8 mouse cellular contexts compared by ENCODE assay signal in the genomic region with DNA sequence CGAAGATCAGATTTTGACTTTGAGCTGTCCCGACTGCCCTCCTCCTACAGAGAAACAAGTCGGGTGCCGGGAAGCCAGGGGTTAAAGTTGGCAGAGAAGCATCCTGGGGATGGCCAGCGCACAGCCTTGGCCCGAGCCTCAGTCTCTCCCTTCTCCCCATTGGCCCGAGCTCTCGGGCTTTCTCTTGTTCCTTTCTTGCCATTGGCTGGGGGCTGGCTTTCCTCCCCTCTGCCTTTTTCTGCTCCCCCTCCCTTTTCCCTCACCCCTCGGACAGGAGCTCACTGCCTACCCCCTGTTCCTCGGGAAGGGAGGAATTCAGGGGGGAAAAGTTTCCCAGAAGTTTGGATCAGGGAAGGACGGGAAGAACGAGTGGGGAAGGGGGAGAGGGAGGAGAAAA. TPM values are rescaled to one million over a fixed set of nuclear protein-coding genes. Genes with fewer than 3 reads are reported as not detected.
DNase-seq lines count a peak whose midpoint lies in the region; ATAC-seq lines count a peak whose summit lies in the region.

No protein-coding gene starts in this region.

- H3K9me3 ChIP-seq in heart, embryonic 11.5 days (replicated peaks; ENCODE audit: control insufficient read depth, low read length): no peaks in the 10 kb centered on the region

- no peak overlapping the region for H3K27ac ChIP-seq in heart, embryonic 11.5 days (ENCODE audit: low read depth, low read length)

- H3K4me2 ChIP-seq in heart, embryonic 11.5 days: peak overlapping the region; percentile 88

- H3K9ac ChIP-seq in heart, embryonic 11.5 days (ENCODE audit: low read depth, low read length): no peak overlapping the region

- ATAC-seq in heart, embryonic 11.5 days (replicated peaks; ENCODE audit: insufficient number of reproducible peaks, low FRiP score, low TSS enrichment): no peak

- no peaks in the 10 kb centered on the region for H3K36me3 ChIP-seq in heart, embryonic 11.5 days (ENCODE audit: control insufficient read depth, insufficient read depth, low read length)

- WGBS in heart, embryonic 11.5 days (ENCODE audit: insufficient replicate concordance): under 1% methylated on average over 12 of the region's 12 CpGs

- no peak for DNase-seq in heart, adult 8-10 months (ENCODE audit: low spot score)
- DNase-seq in R1 (ENCODE audit: low read depth, low spot score): peak; percentile 83
- DNase-seq in gastrocnemius, postnatal 14 days: peak; percentile 85
- peak; percentile 74 for DNase-seq in mesoderm, embryonic 11.5 days (ENCODE audit: low read depth, low spot score)
- no peak for DNase-seq in B cell, adult 2 months
- DNase-seq in layer of hippocampus, adult 18-20 months (ENCODE audit: low spot score in 2 of 2): no peak
- DNase-seq in MN1 (ENCODE audit: low spot score): no peak

- H3K4me3 ChIP-seq in heart, embryonic 11.5 days (ENCODE audit: low read depth, low read length): peak overlapping the region; percentile 50

- peaks cover 7% of the 10 kb centered on the region; the same call in 1 of the 2 replicates for H3K4me1 ChIP-seq in heart, embryonic 11.5 days (ENCODE audit: control insufficient read depth, insufficient read depth, low read length)

- H3K27me3 ChIP-seq in heart, embryonic 11.5 days (ENCODE audit: control insufficient read depth, insufficient read depth, low read length): peaks cover 94% of the 10 kb centered on the region

- intact Hi-C loops in gastrocnemius, postnatal 14 days (cut with DNase I; ENCODE audit: low total_unique reads): no loop called here

RNA-seq across cellular contexts. Expression of gene Tbx15, which starts 12.9 kb away (rescaled TPM):
- 0.21 and 0.40 TPM in 2 replicates for polyA plus RNA-seq in heart, embryonic 11.5 days (2014; fragmentation: Nextera tagmentation; extraction: Ambion mirVana)
- total RNA-seq in heart, adult 8-10 months (2022): under 1 TPM; 0.88 to 0.98 (median 0.93) TPM
- total RNA-seq in gastrocnemius, postnatal 14 days (2021): 100 to 1,000 TPM; 116 to 149 TPM
- under 1 TPM; 0.48 to 0.54 TPM for total RNA-seq in layer of hippocampus, adult 18-20 months (2021)

Comparison
In these comparisons a context has a peak if more than half of its experiments do, and no peak if none do; other contexts are left out.
1. DNase-seq: peak in R1 (single experiment), gastrocnemius, postnatal 14 days (single experiment) and mesoderm, embryonic 11.5 days (single experiment); none in heart, adult 8-10 months (single experiment), B cell, adult 2 months (0 of 2), layer of hippocampus, adult 18-20 months (0 of 2) and MN1 (single experiment).
2. RNA of gene Tbx15, which starts 12.9 kb away (total RNA-seq): 116 to 149 TPM in gastrocnemius, postnatal 14 days; 0.88 to 0.98 TPM in heart, adult 8-10 months and 0.48 to 0.54 TPM in layer of hippocampus, adult 18-20 months; every median in the first group is over 10 times any median in the second.